Mouse (Mus musculus) E14TG2a.4 (cell line): ENCODE measurements around the gene Mad2l1bp.

Experiments
- CTCF ChIP-seq: conservative IDR thresholded peaks from 2 replicates; pipeline ENCODE4 v1.5.1; 2014; ENCODE audit warnings: low read length
- NANOG ChIP-seq: IDR thresholded peaks from 2 replicates; pipeline ENCODE4 v1.6.1; 2014; ENCODE audit warnings: borderline replicate concordance, low read length, mixed read lengths

DNA sequence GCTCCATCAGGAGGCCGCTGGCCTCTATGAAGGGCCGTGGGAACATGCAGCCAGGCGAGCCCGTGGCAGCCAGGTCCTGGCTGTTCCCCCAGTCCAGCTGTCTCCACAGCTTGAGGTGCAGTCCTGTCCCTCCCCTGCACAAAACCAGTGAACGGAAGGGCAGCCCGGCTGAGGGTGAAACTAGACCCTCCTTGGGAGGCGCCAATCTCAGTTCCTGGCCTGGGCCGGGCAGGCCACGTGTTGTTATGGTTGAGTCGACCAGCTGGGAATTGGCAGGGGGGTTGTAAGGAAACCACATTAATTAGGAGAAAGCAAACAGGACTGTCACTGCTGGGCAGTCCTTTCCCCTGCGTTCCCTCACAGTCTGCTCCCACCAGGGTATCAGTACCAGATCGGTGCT, 48.9 kb downstream of the Mad2l1bp start:
- TF ChIP-seq CTCF: no peak
- no peak for TF ChIP-seq NANOG
